Mouse (Mus musculus): ENCODE measurements around the gene Zfp366.

The Zfp366 gene

DNA sequence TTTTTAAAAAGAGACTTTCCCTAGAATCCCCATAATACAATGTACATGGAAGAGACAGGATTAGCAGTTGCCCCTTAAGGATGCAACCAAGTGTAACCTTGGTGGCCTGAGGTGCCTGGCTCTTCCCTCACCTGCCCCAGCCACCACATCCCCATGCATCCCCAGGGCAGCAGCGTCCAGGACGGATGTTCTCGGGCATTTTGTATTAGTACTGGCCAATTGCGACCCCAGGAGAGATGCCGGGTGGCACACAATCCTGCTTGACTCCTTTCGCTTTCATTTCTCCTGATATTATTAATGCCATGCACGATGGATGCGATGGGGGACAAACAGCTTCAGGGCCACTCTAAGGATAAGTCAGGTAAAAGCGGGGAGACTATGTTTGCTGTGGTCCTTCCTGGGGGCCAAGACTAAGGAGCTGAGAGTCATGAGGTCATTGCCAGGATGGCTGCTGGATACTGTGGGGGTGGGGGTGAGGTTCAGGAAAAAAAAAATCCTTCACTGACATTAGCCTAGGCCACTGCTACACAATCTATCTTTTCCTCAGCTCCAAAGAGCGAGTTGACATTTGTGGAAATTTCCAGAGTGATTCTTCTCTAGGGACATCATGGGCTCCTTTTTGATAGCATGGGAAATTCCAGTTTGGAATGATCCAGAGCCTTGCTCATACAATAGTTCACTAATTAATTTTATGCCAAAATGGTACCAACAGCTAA, 1.7 kb downstream of the Zfp366 start:
- DNase-seq (ENCODE audit: low spot score in 2 of 2): no peak

- no peak for DNase-seq (ENCODE audit: low spot score in 2 of 2)
These were observed 2.2 kb downstream of the Zfp366 start for GRCm38 (mm10) chr13:99186859-99187258.

DNA sequence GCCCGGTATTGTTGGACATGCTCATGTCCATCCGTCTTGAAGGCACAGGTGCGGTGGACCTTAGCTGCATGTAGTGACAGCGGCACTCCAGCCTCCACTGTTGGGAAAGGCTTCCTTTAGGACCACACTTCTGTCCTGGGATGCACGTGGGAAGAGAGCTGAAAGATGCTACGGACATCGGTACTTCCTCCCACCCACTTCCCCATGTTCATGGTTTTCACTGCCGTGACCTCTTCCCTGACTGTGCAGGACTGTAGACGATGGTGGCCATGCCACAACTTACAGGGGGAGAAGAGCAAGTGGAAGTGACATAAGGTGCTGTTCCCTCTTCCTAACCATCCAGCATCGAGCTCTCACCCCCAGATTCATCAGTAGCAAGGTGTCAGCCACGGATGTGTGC, 2.8 kb downstream of the Zfp366 start:
- DNase-seq (ENCODE audit: low spot score in 2 of 2): no peak

GRCm38 (mm10) chr13:99188625-99189024, 4.0 kb downstream of the Zfp366 start:
- no peak for DNase-seq (ENCODE audit: low spot score in 2 of 2)

DNA sequence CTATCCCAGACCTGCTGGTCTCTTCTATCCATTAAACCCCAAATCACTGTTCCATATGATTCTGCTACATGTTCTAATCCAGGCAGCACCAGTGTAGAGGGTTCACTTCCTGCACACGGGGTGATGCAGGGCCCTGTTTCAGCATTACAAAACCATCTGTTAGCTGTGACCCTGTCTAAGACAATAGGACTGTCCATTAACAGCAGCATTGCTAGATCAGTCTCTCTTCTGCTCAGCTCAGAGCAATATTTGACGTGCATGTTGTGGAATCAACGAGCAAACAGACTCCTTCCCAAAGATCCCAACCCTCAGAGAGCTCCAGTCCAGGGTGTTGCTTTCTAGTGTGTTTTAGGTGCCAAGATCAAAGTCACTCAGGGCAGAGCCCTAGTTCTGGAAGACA, 5.0 kb downstream of the Zfp366 start:
- no peak for DNase-seq (ENCODE audit: low spot score in 2 of 2)

DNA sequence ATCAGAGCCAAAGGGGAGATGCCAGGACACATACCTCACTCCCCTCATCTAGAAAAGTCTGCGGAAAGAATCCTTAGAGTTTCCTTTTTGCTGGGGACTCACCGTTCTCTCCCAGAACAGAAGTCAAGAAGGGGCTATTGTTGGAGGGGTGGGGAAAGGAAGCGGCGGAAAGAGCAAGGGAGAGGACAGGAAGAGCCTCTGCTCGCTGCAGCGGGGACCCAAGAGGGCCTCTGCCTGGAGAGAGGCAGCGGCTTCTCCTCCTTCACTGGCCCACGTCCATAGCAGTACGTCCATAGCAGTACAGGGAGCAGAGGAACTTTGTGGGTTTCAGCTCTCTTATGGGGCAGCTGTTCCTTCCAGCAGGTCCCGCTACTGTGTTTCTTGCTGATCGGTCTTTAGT, 5.8 kb downstream of the Zfp366 start:
- DNase-seq (ENCODE audit: low spot score in 2 of 2): no peak

- no peak for DNase-seq (ENCODE audit: low spot score in 2 of 2)
These were observed 6.4 kb downstream of the Zfp366 start for GRCm38 (mm10) chr13:99191063-99191462.

GRCm38 (mm10) chr13:99196314-99196713, 11.7 kb downstream of the Zfp366 start:
- DNase-seq (ENCODE audit: low spot score in 2 of 2): no peak

DNA sequence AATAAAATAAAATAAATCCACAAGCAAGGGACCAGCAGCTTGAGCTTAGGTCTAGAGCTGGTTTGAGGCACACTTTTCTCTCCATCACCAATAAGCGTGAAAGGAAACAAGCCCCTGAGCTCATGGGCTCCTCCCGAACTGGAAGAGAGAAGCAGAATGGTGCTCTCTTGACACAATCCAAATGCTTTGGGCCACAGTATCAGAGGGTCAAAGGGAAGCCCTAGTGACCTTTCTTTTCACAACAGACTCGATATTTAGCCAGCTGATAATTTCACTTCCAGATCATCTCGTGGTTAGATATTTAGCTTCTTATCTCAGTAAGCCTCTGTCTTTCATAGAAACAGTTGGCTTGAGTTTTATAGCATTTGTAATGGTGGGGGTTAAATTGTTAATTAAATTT, 12.2 kb downstream of the Zfp366 start:
- DNase-seq (ENCODE audit: low spot score in 2 of 2): no peak

GRCm38 (mm10) chr13:99201647-99202574, 17.3 kb downstream of the Zfp366 start:
- DNase-seq (ENCODE audit: low spot score in 2 of 2): no peak

DNA sequence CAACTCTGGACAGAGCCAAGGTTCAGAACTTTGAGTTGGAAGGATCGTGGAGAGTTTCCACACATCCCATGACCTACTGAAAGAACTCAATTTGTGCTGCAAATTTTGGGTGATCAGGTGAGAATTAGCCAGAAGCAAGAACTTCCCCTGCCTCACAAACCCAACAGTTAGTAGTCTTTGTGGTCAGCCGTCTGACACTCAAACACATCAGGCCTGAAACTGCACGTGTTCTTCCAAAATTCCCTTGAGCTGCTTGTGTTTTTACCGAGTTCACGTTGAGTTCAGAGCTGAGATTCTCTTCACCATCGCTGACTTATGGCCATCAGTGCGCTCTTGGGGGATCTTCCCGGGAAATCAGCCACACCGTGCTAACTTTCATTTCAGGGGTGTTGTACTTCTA, 22.6 kb downstream of the Zfp366 start:
- no peak for DNase-seq (ENCODE audit: low spot score in 2 of 2)

DNA sequence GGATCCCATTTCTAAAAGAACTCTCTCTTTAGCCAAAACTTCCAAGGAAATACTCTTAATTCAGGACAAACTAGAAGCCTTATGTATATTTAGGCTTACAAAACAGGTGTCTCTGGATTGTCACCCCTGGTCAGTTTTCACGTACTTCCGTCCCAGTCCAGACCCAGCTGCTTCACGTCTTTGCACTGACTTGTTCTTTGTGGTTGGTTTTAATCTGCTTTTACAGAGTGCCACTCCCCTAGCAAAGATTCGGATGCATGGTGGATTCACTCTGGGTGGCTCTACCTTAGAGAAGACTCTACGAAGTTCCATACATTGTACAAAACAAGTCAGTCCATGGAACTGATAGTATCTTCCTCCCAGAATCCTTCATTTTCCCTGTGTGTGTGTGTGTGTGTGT, 25.2 kb downstream of the Zfp366 start:
- DNase-seq (ENCODE audit: low spot score in 2 of 2): no peak

DNA sequence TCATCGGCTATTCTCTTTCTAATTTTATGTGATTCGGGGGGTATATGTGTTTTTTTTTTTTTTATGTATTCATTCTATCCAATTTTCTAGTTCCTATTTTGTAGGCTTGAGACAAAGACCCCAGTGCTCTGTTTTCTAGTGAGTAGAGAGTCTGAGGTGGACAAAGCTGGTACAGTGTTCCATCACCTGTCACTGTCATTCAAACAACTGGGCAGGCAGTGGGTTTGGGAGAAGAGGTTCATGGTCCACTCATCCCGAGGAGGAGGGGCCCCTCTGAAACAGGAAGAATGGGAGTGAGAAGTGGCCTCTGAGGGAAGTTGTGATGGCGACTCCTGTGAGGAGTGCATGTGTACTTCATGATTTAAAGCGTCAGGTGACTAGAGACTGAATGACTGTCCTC, 26.2 kb downstream of the Zfp366 start:
- DNase-seq (ENCODE audit: low spot score in 2 of 2): no peak

GRCm38 (mm10) chr13:99212976-99213375, 28.4 kb downstream of the Zfp366 start:
- no peak for DNase-seq (ENCODE audit: low spot score in 2 of 2)

- no peak for DNase-seq (ENCODE audit: low spot score in 2 of 2)
These were observed 31.4 kb downstream of the Zfp366 start for GRCm38 (mm10) chr13:99216005-99216404.

- no peak for DNase-seq (ENCODE audit: low spot score in 2 of 2)
These were observed 33.4 kb downstream of the Zfp366 start for GRCm38 (mm10) chr13:99217984-99218383.

- DNase-seq (ENCODE audit: low spot score in 2 of 2): no peak
These were observed 35.0 kb downstream of the Zfp366 start for GRCm38 (mm10) chr13:99219586-99219985.

- DNase-seq (ENCODE audit: low spot score in 2 of 2): no peak
These were observed 37.4 kb downstream of the Zfp366 start for GRCm38 (mm10) chr13:99221996-99222395.

GRCm38 (mm10) chr13:99222476-99222875, 37.9 kb downstream of the Zfp366 start:
- no peak for DNase-seq (ENCODE audit: low spot score in 2 of 2)

- no peak for DNase-seq (ENCODE audit: low spot score in 2 of 2)
These were observed 38.8 kb downstream of the Zfp366 start for GRCm38 (mm10) chr13:99223321-99223884.

DNA sequence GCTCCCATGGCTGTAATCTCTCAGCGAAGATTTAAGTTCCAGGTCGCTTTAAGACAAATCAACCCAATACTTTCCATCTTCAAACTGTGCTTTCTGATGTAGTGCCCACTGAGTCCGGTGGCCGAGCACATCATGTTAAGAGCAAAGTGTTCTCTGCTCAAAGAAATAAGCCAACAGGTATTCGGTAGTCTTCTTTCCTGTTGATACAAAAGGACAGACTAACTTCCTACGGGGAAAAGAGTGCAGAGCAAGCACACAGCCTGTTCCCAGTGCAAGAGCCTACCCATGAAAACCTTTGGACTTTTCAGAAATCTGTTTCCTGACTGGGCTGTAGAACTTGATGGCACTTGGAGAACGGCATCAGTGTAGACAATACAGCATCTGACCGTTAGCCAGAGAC, 39.3 kb downstream of the Zfp366 start:
- DNase-seq (ENCODE audit: low spot score in 2 of 2): no peak

- DNase-seq (ENCODE audit: low spot score in 2 of 2): no peak
These were observed 41.0 kb downstream of the Zfp366 start for GRCm38 (mm10) chr13:99225374-99226240.

All from frontal cortex, postnatal 10 days (tissue).